ENCODE assay signal across 10 mouse cellular contexts in genomic region chr4:135298680-135299079, GRCm38 (mm10). TPM values are rescaled to one million over a fixed set of nuclear protein-coding genes. Genes with fewer than 3 reads are reported as not detected.
A peak's percentile ranks its signal among the peaks of the same experiment; 100 is the strongest.
DNase-seq lines count a peak whose midpoint lies in the region; ATAC-seq and TF ChIP-seq lines count a peak whose summit lies in the region.
"Had no signal": no experiment of that assay in that cellular context is flagged by ENCODE, and none has a peak within 500 bp of the region (broad histone marks: within the 10 kb centered on the region; RNA-seq: fewer than 3 reads in every experiment).

No protein-coding gene starts in this region.

- TF ChIP-seq POLR2A in olfactory bulb, adult 2 months (IDR thresholded peaks at IDR 0.05; ENCODE audit: insufficient read depth, low read depth, low read length): no peak

- H3K9me3 ChIP-seq in heart, postnatal 0 days (replicated peaks; ENCODE audit: control insufficient read depth, low read length): no peaks in the 10 kb centered on the region
- H3K9me3 ChIP-seq in neural tube, embryonic 13.5 days: no peaks in the 10 kb centered on the region
- no peaks in the 10 kb centered on the region for H3K9me3 ChIP-seq in intestine, embryonic 16.5 days (ENCODE audit: control insufficient read depth, low read length)

- H3K9ac ChIP-seq in heart, postnatal 0 days (replicated peaks; ENCODE audit: low read depth, low read length): no peak overlapping the region
- H3K9ac ChIP-seq in neural tube, embryonic 13.5 days: no peak overlapping the region
- H3K9ac ChIP-seq in intestine, embryonic 16.5 days (ENCODE audit: low read depth, low read length): 0 out of 2 replicates have a peak overlapping the region, but pooled peaks have one; percentile 6

- DNase-seq in heart, postnatal 0 days (ENCODE audit: low spot score): no peak
- DNase-seq in heart, adult 9 months (ENCODE audit: low spot score in 2 of 2): no peak
- no peak for DNase-seq in neural tube, embryonic 10.5 days (ENCODE audit: extremely low spot score, low spot score)
- no peak for DNase-seq in right cerebral cortex, postnatal 36 days (ENCODE audit: low spot score in 2 of 2)
- DNase-seq in cerebellum, adult 18-20 months: no peak
- DNase-seq: kidney, postnatal 10 days; thymus, postnatal 25 days had no signal

- WGBS in heart, postnatal 0 days: 63% methylated on average over 10 of the region's 10 CpGs
- 90% methylated on average over 10 of the region's 10 CpGs for WGBS in neural tube, embryonic 13.5 days
- 72% methylated on average over 10 of the region's 10 CpGs for WGBS in intestine, embryonic 16.5 days
- 86% methylated on average over 10 of the region's 10 CpGs for WGBS in olfactory bulb, adult 2 months

- no peak overlapping the region for H3K4me3 ChIP-seq in heart, postnatal 0 days (ENCODE audit: low read depth, low read length)
- no peak overlapping the region for H3K4me3 ChIP-seq in neural tube, embryonic 13.5 days
- H3K4me3 ChIP-seq in intestine, embryonic 16.5 days (ENCODE audit: low read length): no peak overlapping the region
- H3K4me3 ChIP-seq in olfactory bulb, adult 2 months (ENCODE audit: insufficient read depth, low read depth, low read length): no peak overlapping the region

- H3K4me2 ChIP-seq in heart, postnatal 0 days (ENCODE audit: low read depth, low read length): no peak overlapping the region
- H3K4me2 ChIP-seq in neural tube, embryonic 13.5 days: no peak overlapping the region
- H3K4me2 ChIP-seq in intestine, embryonic 16.5 days (ENCODE audit: low read depth, low read length): no peak overlapping the region

- H3K27me3 ChIP-seq in heart, postnatal 0 days (ENCODE audit: control insufficient read depth, insufficient read depth, low read length): no peaks in the 10 kb centered on the region
- no peaks in the 10 kb centered on the region for H3K27me3 ChIP-seq in neural tube, embryonic 13.5 days
- no peaks in the 10 kb centered on the region for H3K27me3 ChIP-seq in intestine, embryonic 16.5 days (replicated peaks; ENCODE audit: control insufficient read depth, insufficient read depth, low read length)

- H3K27ac ChIP-seq in heart, postnatal 0 days (ENCODE audit: low read depth): peak overlapping the region; percentile 58
- 0 out of 2 replicates have a peak overlapping the region, but pooled peaks have one; percentile 18 for H3K27ac ChIP-seq in neural tube, embryonic 13.5 days (replicated peaks)
- no peak overlapping the region for H3K27ac ChIP-seq in intestine, embryonic 16.5 days (ENCODE audit: low read length)
- peak overlapping the region; percentile 38 for H3K27ac ChIP-seq in olfactory bulb, adult 2 months (ENCODE audit: insufficient read depth, low read depth, low read length)

- no peak for TF ChIP-seq CTCF in heart, postnatal 0 days (IDR thresholded peaks at IDR 0.05; ENCODE audit: low read depth)
- TF ChIP-seq CTCF in olfactory bulb, adult 2 months (IDR thresholded peaks at IDR 0.05; ENCODE audit: insufficient read depth, low read depth, low read length): no peak

- H3K4me1 ChIP-seq in heart, postnatal 0 days (ENCODE audit: control insufficient read depth, insufficient read depth): peaks cover 10% of the 10 kb centered on the region
- H3K4me1 ChIP-seq in neural tube, embryonic 13.5 days (replicated peaks): peaks cover 11% of the 10 kb centered on the region; the same call in 1 of the 2 replicates
- H3K4me1 ChIP-seq in intestine, embryonic 16.5 days (ENCODE audit: control insufficient read depth, insufficient read depth, low read length): peaks cover 8% of the 10 kb centered on the region
- peaks cover 27% of the 10 kb centered on the region for H3K4me1 ChIP-seq in olfactory bulb, adult 2 months (ENCODE audit: control insufficient read depth, insufficient read depth, low read length)

- ATAC-seq in heart, postnatal 0 days (ENCODE audit: insufficient read depth, low read depth): peak; percentile 4; the same call in 1 of the 2 replicates
- no peak for ATAC-seq in neural tube, embryonic 13.5 days (ENCODE audit: low read depth)
- ATAC-seq in intestine, embryonic 16.5 days: no peak

- H3K36me3 ChIP-seq in heart, postnatal 0 days (replicated peaks; ENCODE audit: control insufficient read depth, insufficient read depth, low read length): no peaks in the 10 kb centered on the region
- no peaks in the 10 kb centered on the region for H3K36me3 ChIP-seq in neural tube, embryonic 13.5 days
- H3K36me3 ChIP-seq in intestine, embryonic 16.5 days (ENCODE audit: control insufficient read depth, insufficient read depth, low read length): no peaks in the 10 kb centered on the region

- TF ChIP-seq EP300 in heart, postnatal 0 days (IDR thresholded peaks at IDR 0.05; ENCODE audit: low read depth): no peak

RNA-seq across cellular contexts. Expression of gene Clic4, which starts 26.1 kb away (rescaled TPM):
- 239 and 307 TPM in 2 replicates for total RNA-seq in heart, postnatal 0 days (2014; rRNA removed; ENCODE audit: low replicate concordance)
- polyA plus RNA-seq in heart, postnatal 0 days (2015; fragmentation: Nextera tagmentation; extraction: Ambion mirVana): 213 and 235 TPM in 2 replicates
- polyA plus RNA-seq in neural tube, embryonic 13.5 days (2015; fragmentation: Nextera tagmentation; extraction: Ambion mirVana): 76.3 and 84.4 TPM in 2 replicates
- 107 and 109 TPM in 2 replicates for polyA plus RNA-seq in intestine, embryonic 16.5 days (2015; fragmentation: Nextera tagmentation; extraction: Ambion mirVana)
- not detected in 2 replicates for polyA plus RNA-seq in olfactory bulb, adult 2 months (2012; ENCODE audit: insufficient read depth, insufficient read length, low replicate concordance, missing spikeins)

RNA-seq across cellular contexts. Expression of gene Srrm1, which starts 54.4 kb away (rescaled TPM):
- total RNA-seq in heart, postnatal 0 days (2014; rRNA removed; ENCODE audit: low replicate concordance): 18.6 and 22.6 TPM in 2 replicates
- 85.0 and 99.6 TPM in 2 replicates for polyA plus RNA-seq in heart, postnatal 0 days (2015; fragmentation: Nextera tagmentation; extraction: Ambion mirVana)
- polyA plus RNA-seq in neural tube, embryonic 13.5 days (2015; fragmentation: Nextera tagmentation; extraction: Ambion mirVana): 195 and 229 TPM in 2 replicates
- polyA plus RNA-seq in intestine, embryonic 16.5 days (2015; fragmentation: Nextera tagmentation; extraction: Ambion mirVana): 152 and 176 TPM in 2 replicates
- polyA plus RNA-seq in olfactory bulb, adult 2 months (2012; ENCODE audit: insufficient read depth, insufficient read length, low replicate concordance, missing spikeins): 281 and 545 TPM in 2 replicates
